Mouse (Mus musculus): ENCODE measurements around the gene Krtcap2. TPM values are rescaled to one million over a fixed set of nuclear protein-coding genes. Genes with fewer than 3 reads are reported as not detected.
"Not testable (repeated sequence)": the region's sequence is repeated elsewhere in the genome, so short reads cannot be mapped to it uniquely, and the experiment has no call there.

Krtcap2 gene
- polyA plus RNA-seq, 1 experiment from 2014 or later, result 294 TPM

GRCm38 (mm10) chr3:89210162-89210561 lies 35.6 kb upstream of the Krtcap2 start:
- peak overlapping the region; percentile 56; the same call in 1 of the 2 replicates for H3K27ac ChIP-seq (replicated peaks)
- H3K4me2 ChIP-seq (replicated peaks), result no peak overlapping the region
- H3K4me1 ChIP-seq, result peaks cover 34% of the 10 kb centered on the region
- H3K9me3 ChIP-seq (replicated peaks), result no peaks in the 10 kb centered on the region
- H3K4me3 ChIP-seq (replicated peaks), result no peak overlapping the region
- H3K9ac ChIP-seq, result no peak overlapping the region
- peaks cover 59% of the 10 kb centered on the region for H3K36me3 ChIP-seq
- ATAC-seq (ENCODE audit: insufficient number of reproducible peaks, low FRiP score, low TSS enrichment, low read depth), result no peak
- H3K27me3 ChIP-seq, result no peaks in the 10 kb centered on the region
- 82% methylated on average over 13 of the region's 13 CpGs for WGBS

- Histone ChIP-seq H3K36me3 (peaks cover 53% of the 10 kb centered on the region), H3K9me3 (replicated peaks) (no peaks in the 10 kb centered on the region), H3K9ac (no peak overlapping the region), H3K4me1 (peaks cover 39% of the 10 kb centered on the region), H3K27ac (replicated peaks) (peak overlapping the region; percentile 56), H3K4me2 (replicated peaks) (no peak overlapping the region), H3K27me3 (no peaks in the 10 kb centered on the region), H3K4me3 (replicated peaks) (no peak overlapping the region)
- WGBS, result 67% methylated on average over 7 of the region's 7 CpGs
- no peak for ATAC-seq (ENCODE audit: insufficient number of reproducible peaks, low FRiP score, low TSS enrichment, low read depth)
Observed at GRCm38 (mm10) chr3:89210731-89211130, 35.0 kb upstream of the Krtcap2 start.

GRCm38 (mm10) chr3:89213803-89214530 lies 31.8 kb upstream of the Krtcap2 start:
- no peaks in the 10 kb centered on the region for H3K9me3 ChIP-seq (replicated peaks)
- under 1% methylated on average over 69 of the region's 69 CpGs for WGBS
- peak overlapping the region; percentile 95 for H3K27ac ChIP-seq (replicated peaks)
- H3K36me3 ChIP-seq, result peaks cover 21% of the 10 kb centered on the region
- H3K4me1 ChIP-seq, result peaks cover 44% of the 10 kb centered on the region
- H3K27me3 ChIP-seq, result no peaks in the 10 kb centered on the region
- ATAC-seq (ENCODE audit: insufficient number of reproducible peaks, low FRiP score, low TSS enrichment, low read depth), result peak; percentile 91
- H3K9ac ChIP-seq, result peak overlapping the region; percentile 59
- H3K4me3 ChIP-seq (replicated peaks), result peak overlapping the region; percentile 86
- H3K4me2 ChIP-seq (replicated peaks), result peak overlapping the region; percentile 81

GRCm38 (mm10) chr3:89214681-89215411 lies 30.9 kb upstream of the Krtcap2 start, which contains the start of gene Thbs3:
Gene Thbs3, plus strand, starts transcription at chr3:89215180.
- H3K9me3 ChIP-seq (replicated peaks), result no peaks in the 10 kb centered on the region
- H3K9ac ChIP-seq, result peak within 1 kb of the TSS; percentile 59
- WGBS, result 1% methylated on average over 19 of the region's 19 CpGs
- peaks cover 44% of the 10 kb centered on the region for H3K4me1 ChIP-seq
- H3K27me3 ChIP-seq, result no peaks in the 10 kb centered on the region
- H3K27ac ChIP-seq (replicated peaks), result peak within 1 kb of the TSS; percentile 95
- peak within 1 kb of the TSS; percentile 86 for H3K4me3 ChIP-seq (replicated peaks)
- peaks cover 12% of the 10 kb centered on the region for H3K36me3 ChIP-seq
- ATAC-seq (ENCODE audit: insufficient number of reproducible peaks, low FRiP score, low TSS enrichment, low read depth), result no peak
- peak within 1 kb of the TSS; percentile 81 for H3K4me2 ChIP-seq (replicated peaks)

GRCm38 (mm10) chr3:89215853-89216252 lies 29.9 kb upstream of the Krtcap2 start:
- Histone ChIP-seq H3K4me3 (replicated peaks) (peak overlapping the region; percentile 86), H3K4me1 (peaks cover 37% of the 10 kb centered on the region), H3K4me2 (replicated peaks) (peak overlapping the region; percentile 81), H3K36me3 (peaks cover 2% of the 10 kb centered on the region; the same call in 1 of the 2 replicates), H3K9ac (peak overlapping the region; percentile 27; the same call in 1 of the 2 replicates), H3K27ac (replicated peaks) (peak overlapping the region; percentile 95; the same call in 1 of the 2 replicates), H3K27me3 (no peaks in the 10 kb centered on the region), H3K9me3 (replicated peaks) (no peaks in the 10 kb centered on the region)
- 0% methylated on average over 6 of the region's 6 CpGs for WGBS
- peak; percentile 12 for ATAC-seq (ENCODE audit: insufficient number of reproducible peaks, low FRiP score, low TSS enrichment, low read depth)

GRCm38 (mm10) chr3:89216407-89216806 lies 29.4 kb upstream of the Krtcap2 start:
- WGBS, result 72% methylated on average over 7 of the region's 7 CpGs
- not testable (repeated sequence) for H3K9me3 ChIP-seq (replicated peaks); H3K9ac ChIP-seq; ATAC-seq (ENCODE audit: insufficient number of reproducible peaks, low FRiP score, low TSS enrichment, low read depth); H3K27ac ChIP-seq (replicated peaks); H3K36me3 ChIP-seq; H3K4me3 ChIP-seq (replicated peaks); H3K27me3 ChIP-seq
- H3K4me2 ChIP-seq (replicated peaks), result 0 out of 2 replicates have a peak overlapping the region, but pooled peaks have one; percentile 81
- H3K4me1 ChIP-seq, result peaks cover 32% of the 10 kb centered on the region

GRCm38 (mm10) chr3:89218271-89218670 lies 27.5 kb upstream of the Krtcap2 start:
- Histone ChIP-seq H3K9ac (no peak overlapping the region), H3K27ac (replicated peaks) (no peak overlapping the region), H3K4me3 (replicated peaks) (no peak overlapping the region), H3K27me3 (no peaks in the 10 kb centered on the region), H3K4me2 (replicated peaks) (no peak overlapping the region), H3K36me3 (peaks cover 3% of the 10 kb centered on the region; the same call in 1 of the 2 replicates), H3K4me1 (peaks cover 20% of the 10 kb centered on the region), H3K9me3 (replicated peaks) (no peaks in the 10 kb centered on the region)
- ATAC-seq (ENCODE audit: insufficient number of reproducible peaks, low FRiP score, low TSS enrichment, low read depth), result no peak
- WGBS, result 85% methylated on average over 1 of the region's 1 CpGs

- Histone ChIP-seq H3K4me1 (peaks cover 17% of the 10 kb centered on the region), H3K36me3 (peaks cover 7% of the 10 kb centered on the region; the same call in 1 of the 2 replicates), H3K27me3 (no peaks in the 10 kb centered on the region), H3K4me3 (replicated peaks) (no peak overlapping the region), H3K4me2 (replicated peaks) (no peak overlapping the region), H3K9ac (no peak overlapping the region), H3K27ac (replicated peaks) (no peak overlapping the region), H3K9me3 (replicated peaks) (no peaks in the 10 kb centered on the region)
- ATAC-seq (ENCODE audit: insufficient number of reproducible peaks, low FRiP score, low TSS enrichment, low read depth), result no peak
- WGBS, result 45% methylated on average over 8 of the region's 8 CpGs
Observed at GRCm38 (mm10) chr3:89219546-89219945, 26.2 kb upstream of the Krtcap2 start.

GRCm38 (mm10) chr3:89221167-89221566 lies 24.6 kb upstream of the Krtcap2 start:
- Histone ChIP-seq H3K27me3 (no peaks in the 10 kb centered on the region), H3K27ac (replicated peaks) (no peak overlapping the region), H3K9ac (no peak overlapping the region), H3K4me1 (peaks cover 6% of the 10 kb centered on the region), H3K4me2 (replicated peaks) (no peak overlapping the region), H3K4me3 (replicated peaks) (no peak overlapping the region), H3K36me3 (peaks cover 11% of the 10 kb centered on the region; the same call in 1 of the 2 replicates), H3K9me3 (replicated peaks) (no peaks in the 10 kb centered on the region)
- ATAC-seq (ENCODE audit: insufficient number of reproducible peaks, low FRiP score, low TSS enrichment, low read depth), result no peak
- WGBS, result 43% methylated on average over 5 of the region's 5 CpGs

GRCm38 (mm10) chr3:89224796-89225195 lies 21.0 kb upstream of the Krtcap2 start:
- Histone ChIP-seq H3K36me3 (peaks cover 11% of the 10 kb centered on the region; the same call in 1 of the 2 replicates), H3K27me3 (no peaks in the 10 kb centered on the region), H3K9me3 (replicated peaks) (no peaks in the 10 kb centered on the region), H3K9ac (no peak overlapping the region), H3K4me1 (peaks cover 37% of the 10 kb centered on the region), H3K27ac (replicated peaks) (no peak overlapping the region), H3K4me2 (replicated peaks) (no peak overlapping the region), H3K4me3 (replicated peaks) (no peak overlapping the region)
- WGBS, result 77% methylated on average over 11 of the region's 11 CpGs
- no peak for ATAC-seq (ENCODE audit: insufficient number of reproducible peaks, low FRiP score, low TSS enrichment, low read depth)

GRCm38 (mm10) chr3:89225321-89225815 lies 20.4 kb upstream of the Krtcap2 start:
- H3K9ac ChIP-seq, result no peak overlapping the region

More at GRCm38 (mm10) chr3:89225321-89225815, 20.4 kb upstream of the Krtcap2 start:
- Histone ChIP-seq H3K27ac (replicated peaks) (no peak overlapping the region), H3K27me3 (no peaks in the 10 kb centered on the region; the same call in 1 of the 2 replicates), H3K36me3 (peaks cover 11% of the 10 kb centered on the region; the same call in 1 of the 2 replicates), H3K4me3 (replicated peaks) (no peak overlapping the region), H3K4me2 (replicated peaks) (peak overlapping the region; percentile 82; the same call in 1 of the 2 replicates), H3K9me3 (replicated peaks) (no peaks in the 10 kb centered on the region), H3K4me1 (peaks cover 37% of the 10 kb centered on the region)
- WGBS, result 59% methylated on average over 12 of the region's 12 CpGs
- ATAC-seq (ENCODE audit: insufficient number of reproducible peaks, low FRiP score, low TSS enrichment, low read depth), result no peak
